Mouse (Mus musculus) C2C12 (cell line): ENCODE results near the gene Apeh.

Source experiments
- CTCF ChIP-seq: IDR thresholded peaks from one replicate; pipeline ENCODE4 v1.5.1; 2011; ENCODE audit not compliant: control insufficient read depth, insufficient read depth, insufficient read length
- MYOG ChIP-seq: IDR thresholded peaks from one replicate; pipeline ENCODE4 v1.6.1; 2011; ENCODE audit not compliant: control insufficient read depth, insufficient read length; ENCODE audit errors: extremely low read depth
- USF1 ChIP-seq: IDR thresholded peaks from one replicate; pipeline ENCODE4 v1.6.1; 2011; ENCODE audit warnings: low read depth, mild to moderate bottlenecking, control low read depth, moderate library complexity

DNA sequence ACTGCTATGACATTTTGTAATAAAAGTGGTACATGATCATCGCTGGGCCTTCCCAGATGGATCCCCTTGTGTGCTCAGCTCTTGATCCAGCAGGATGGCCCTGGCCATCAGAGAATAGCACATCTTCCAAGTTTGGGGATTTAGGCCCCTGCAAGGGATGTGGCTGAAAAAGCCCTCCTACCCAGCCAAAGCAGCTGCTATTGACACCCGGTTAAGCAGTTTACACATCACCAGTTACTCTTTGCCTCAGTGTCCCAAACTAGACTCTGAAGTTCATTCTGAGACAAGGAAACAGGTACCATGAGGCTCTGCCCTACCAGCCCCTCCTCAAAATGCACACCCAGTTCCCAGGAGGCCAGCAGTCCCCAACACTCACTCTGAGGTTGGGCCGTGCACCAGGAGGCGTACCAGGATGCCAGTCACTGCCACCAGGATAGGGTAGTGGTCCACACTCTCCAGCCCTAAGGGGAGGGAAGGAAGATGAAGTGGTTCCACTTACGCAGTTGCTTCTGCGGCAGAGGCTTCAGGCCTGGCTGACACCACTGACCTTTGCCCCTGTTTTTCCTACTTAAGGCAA, 38.7 kb downstream of the Apeh start:
- TF ChIP-seq CTCF (no peak), MYOG (no peak), USF1 (no peak)
